Mouse (Mus musculus): ENCODE measurements around the gene C1qa. TPM values are rescaled to one million over a fixed set of nuclear protein-coding genes. Genes with fewer than 3 reads are reported as not detected.

Gene C1qa
- polyA plus RNA-seq, 1 experiment from 2014 or later, result 16.8 TPM

GRCm38 (mm10) chr4:136893691-136894543, 4.7 kb downstream of the C1qa start:
- no peaks in the 10 kb centered on the region for H3K36me3 ChIP-seq (ENCODE audit: control insufficient read depth, insufficient read depth)
- no peak overlapping the region for H3K4me3 ChIP-seq (replicated peaks; ENCODE audit: low read length)
- ATAC-seq, result peak; percentile 81
- no peak overlapping the region for H3K9ac ChIP-seq (replicated peaks; ENCODE audit: low read depth, low read length)
- no peaks in the 10 kb centered on the region for H3K9me3 ChIP-seq (ENCODE audit: control insufficient read depth, low read length)
- peaks cover 20% of the 10 kb centered on the region for H3K27me3 ChIP-seq (replicated peaks; ENCODE audit: control insufficient read depth, insufficient read depth, low read length)
- no peak overlapping the region for H3K4me2 ChIP-seq (ENCODE audit: low read length)
- WGBS, result 5% methylated on average over 9 of the region's 9 CpGs
- peaks cover 4% of the 10 kb centered on the region; the same call in 1 of the 2 replicates for H3K4me1 ChIP-seq (replicated peaks; ENCODE audit: control insufficient read depth, insufficient read depth, low read length)
- H3K27ac ChIP-seq (ENCODE audit: low read length), result no peak overlapping the region

GRCm38 (mm10) chr4:136892811-136893210, 5.8 kb downstream of the C1qa start, which contains the start of gene C1qc:
Gene C1qc, minus strand, starts transcription at chr4:136893065.
- WGBS, result 78% methylated on average over 5 of the region's 5 CpGs
- Histone ChIP-seq H3K4me2 (ENCODE audit: low read length) (no peak within 1 kb of the TSS), H3K36me3 (ENCODE audit: control insufficient read depth, insufficient read depth) (no peaks in the 10 kb centered on the region), H3K4me3 (replicated peaks; ENCODE audit: low read length) (no peak within 1 kb of the TSS), H3K27ac (ENCODE audit: low read length) (no peak within 1 kb of the TSS), H3K9me3 (ENCODE audit: control insufficient read depth, low read length) (no peaks in the 10 kb centered on the region), H3K9ac (replicated peaks; ENCODE audit: low read depth, low read length) (0 out of 2 replicates have a peak within 1 kb of the TSS, but pooled peaks have one; percentile 5), H3K4me1 (replicated peaks; ENCODE audit: control insufficient read depth, insufficient read depth, low read length) (peaks cover 4% of the 10 kb centered on the region; the same call in 1 of the 2 replicates), H3K27me3 (replicated peaks; ENCODE audit: control insufficient read depth, insufficient read depth, low read length) (peaks cover 20% of the 10 kb centered on the region)
- no peak for ATAC-seq

GRCm38 (mm10) chr4:136892371-136892770, 6.2 kb downstream of the C1qa start:
- ATAC-seq, result no peak
- H3K4me1 ChIP-seq (replicated peaks; ENCODE audit: control insufficient read depth, insufficient read depth, low read length), result peaks cover 4% of the 10 kb centered on the region; the same call in 1 of the 2 replicates
- no peak overlapping the region for H3K4me2 ChIP-seq (ENCODE audit: low read length)
- H3K4me3 ChIP-seq (replicated peaks; ENCODE audit: low read length), result no peak overlapping the region
- peaks cover 20% of the 10 kb centered on the region for H3K27me3 ChIP-seq (replicated peaks; ENCODE audit: control insufficient read depth, insufficient read depth, low read length)
- WGBS, result 58% methylated on average over 7 of the region's 7 CpGs
- 0 out of 2 replicates have a peak overlapping the region, but pooled peaks have one; percentile 5 for H3K9ac ChIP-seq (replicated peaks; ENCODE audit: low read depth, low read length)
- no peak overlapping the region for H3K27ac ChIP-seq (ENCODE audit: low read length)
- H3K36me3 ChIP-seq (ENCODE audit: control insufficient read depth, insufficient read depth), result no peaks in the 10 kb centered on the region
- H3K9me3 ChIP-seq (ENCODE audit: control insufficient read depth, low read length), result no peaks in the 10 kb centered on the region

- ATAC-seq, result no peak
- Histone ChIP-seq H3K27me3 (replicated peaks; ENCODE audit: control insufficient read depth, insufficient read depth, low read length) (peaks cover 8% of the 10 kb centered on the region), H3K27ac (ENCODE audit: low read length) (no peak overlapping the region), H3K4me2 (ENCODE audit: low read length) (no peak overlapping the region), H3K4me3 (replicated peaks; ENCODE audit: low read length) (no peak overlapping the region), H3K9me3 (ENCODE audit: control insufficient read depth, low read length) (no peaks in the 10 kb centered on the region), H3K36me3 (ENCODE audit: control insufficient read depth, insufficient read depth) (no peaks in the 10 kb centered on the region), H3K9ac (replicated peaks; ENCODE audit: low read depth, low read length) (no peak overlapping the region), H3K4me1 (replicated peaks; ENCODE audit: control insufficient read depth, insufficient read depth, low read length) (peaks cover 4% of the 10 kb centered on the region; the same call in 1 of the 2 replicates)
- WGBS, result 86% methylated on average over 4 of the region's 4 CpGs
These were observed 7.5 kb downstream of the C1qa start for GRCm38 (mm10) chr4:136891115-136891514.

- WGBS, result 91% methylated on average over 15 of the region's 15 CpGs
- ATAC-seq, result no peak
- peaks cover 3% of the 10 kb centered on the region; the same call in 1 of the 2 replicates for H3K27me3 ChIP-seq (replicated peaks; ENCODE audit: control insufficient read depth, insufficient read depth, low read length)
- no peaks in the 10 kb centered on the region for H3K4me1 ChIP-seq (replicated peaks; ENCODE audit: control insufficient read depth, insufficient read depth, low read length)
- no peak overlapping the region for H3K9ac ChIP-seq (replicated peaks; ENCODE audit: low read depth, low read length)
- no peak overlapping the region for H3K27ac ChIP-seq (ENCODE audit: low read length)
- H3K4me2 ChIP-seq (ENCODE audit: low read length), result no peak overlapping the region
- H3K4me3 ChIP-seq (replicated peaks; ENCODE audit: low read length), result no peak overlapping the region
- H3K36me3 ChIP-seq (ENCODE audit: control insufficient read depth, insufficient read depth), result no peaks in the 10 kb centered on the region
- H3K9me3 ChIP-seq (ENCODE audit: control insufficient read depth, low read length), result no peaks in the 10 kb centered on the region
These were observed 8.6 kb downstream of the C1qa start for GRCm38 (mm10) chr4:136889981-136890380.

GRCm38 (mm10) chr4:136887714-136888113, 10.9 kb downstream of the C1qa start:
- H3K36me3 ChIP-seq (ENCODE audit: control insufficient read depth, insufficient read depth), result no peaks in the 10 kb centered on the region
- no peaks in the 10 kb centered on the region for H3K4me1 ChIP-seq (replicated peaks; ENCODE audit: control insufficient read depth, insufficient read depth, low read length)
- 78% methylated on average over 5 of the region's 5 CpGs for WGBS
- no peak for ATAC-seq
- H3K27ac ChIP-seq (ENCODE audit: low read length), result no peak overlapping the region
- no peaks in the 10 kb centered on the region for H3K9me3 ChIP-seq (ENCODE audit: control insufficient read depth, low read length)
- H3K9ac ChIP-seq (replicated peaks; ENCODE audit: low read depth, low read length), result no peak overlapping the region
- no peaks in the 10 kb centered on the region; the same call in 1 of the 2 replicates for H3K27me3 ChIP-seq (replicated peaks; ENCODE audit: control insufficient read depth, insufficient read depth, low read length)
- H3K4me3 ChIP-seq (replicated peaks; ENCODE audit: low read length), result no peak overlapping the region
- no peak overlapping the region for H3K4me2 ChIP-seq (ENCODE audit: low read length)

GRCm38 (mm10) chr4:136886101-136886500, 12.5 kb downstream of the C1qa start, which contains the start of gene C1qb:
Gene C1qb, minus strand, starts transcription at chr4:136886187.
- 79% methylated on average over 7 of the region's 7 CpGs for WGBS

GRCm38 (mm10) chr4:136878601-136879000, 20.0 kb downstream of the C1qa start:
- H3K9me3 ChIP-seq (ENCODE audit: control insufficient read depth, low read length), result no peaks in the 10 kb centered on the region
- no peaks in the 10 kb centered on the region for H3K36me3 ChIP-seq (ENCODE audit: control insufficient read depth, insufficient read depth)
- H3K27me3 ChIP-seq (replicated peaks; ENCODE audit: control insufficient read depth, insufficient read depth, low read length), result no peaks in the 10 kb centered on the region
- H3K4me3 ChIP-seq (replicated peaks; ENCODE audit: low read length), result no peak overlapping the region
- no peak overlapping the region for H3K27ac ChIP-seq (ENCODE audit: low read length)
- H3K9ac ChIP-seq (replicated peaks; ENCODE audit: low read depth, low read length), result no peak overlapping the region
- WGBS, result 31% methylated on average over 5 of the region's 5 CpGs
- H3K4me2 ChIP-seq (ENCODE audit: low read length), result no peak overlapping the region
- no peaks in the 10 kb centered on the region for H3K4me1 ChIP-seq (replicated peaks; ENCODE audit: control insufficient read depth, insufficient read depth, low read length)
- ATAC-seq, result no peak

More at GRCm38 (mm10) chr4:136886101-136886500, 12.5 kb downstream of the C1qa start, which contains the start of gene C1qb:
- H3K4me3 ChIP-seq (replicated peaks; ENCODE audit: low read length), result no peak within 1 kb of the TSS
- no peak within 1 kb of the TSS for H3K27ac ChIP-seq (ENCODE audit: low read length)
- no peak within 1 kb of the TSS for H3K4me2 ChIP-seq (ENCODE audit: low read length)
- H3K4me1 ChIP-seq (replicated peaks; ENCODE audit: control insufficient read depth, insufficient read depth, low read length), result no peaks in the 10 kb centered on the region
- no peaks in the 10 kb centered on the region for H3K36me3 ChIP-seq (ENCODE audit: control insufficient read depth, insufficient read depth)
- no peak for ATAC-seq
- H3K9me3 ChIP-seq (ENCODE audit: control insufficient read depth, low read length), result no peaks in the 10 kb centered on the region
- no peak within 1 kb of the TSS for H3K9ac ChIP-seq (replicated peaks; ENCODE audit: low read depth, low read length)
- no peaks in the 10 kb centered on the region for H3K27me3 ChIP-seq (replicated peaks; ENCODE audit: control insufficient read depth, insufficient read depth, low read length)

- WGBS, result 51% methylated on average over 8 of the region's 8 CpGs
- no peaks in the 10 kb centered on the region for H3K36me3 ChIP-seq (ENCODE audit: control insufficient read depth, insufficient read depth)
- no peaks in the 10 kb centered on the region for H3K4me1 ChIP-seq (replicated peaks; ENCODE audit: control insufficient read depth, insufficient read depth, low read length)
- H3K4me2 ChIP-seq (ENCODE audit: low read length), result no peak overlapping the region
- ATAC-seq, result no peak
- H3K4me3 ChIP-seq (replicated peaks; ENCODE audit: low read length), result no peak overlapping the region
- H3K9ac ChIP-seq (replicated peaks; ENCODE audit: low read depth, low read length), result no peak overlapping the region
- no peak overlapping the region for H3K27ac ChIP-seq (ENCODE audit: low read length)
- H3K9me3 ChIP-seq (ENCODE audit: control insufficient read depth, low read length), result no peaks in the 10 kb centered on the region
- no peaks in the 10 kb centered on the region for H3K27me3 ChIP-seq (replicated peaks; ENCODE audit: control insufficient read depth, insufficient read depth, low read length)
These were observed 20.4 kb downstream of the C1qa start for GRCm38 (mm10) chr4:136878171-136878570.
